Comparison of ENCODE assay signal across 9 mouse cellular contexts in the genomic region with DNA sequence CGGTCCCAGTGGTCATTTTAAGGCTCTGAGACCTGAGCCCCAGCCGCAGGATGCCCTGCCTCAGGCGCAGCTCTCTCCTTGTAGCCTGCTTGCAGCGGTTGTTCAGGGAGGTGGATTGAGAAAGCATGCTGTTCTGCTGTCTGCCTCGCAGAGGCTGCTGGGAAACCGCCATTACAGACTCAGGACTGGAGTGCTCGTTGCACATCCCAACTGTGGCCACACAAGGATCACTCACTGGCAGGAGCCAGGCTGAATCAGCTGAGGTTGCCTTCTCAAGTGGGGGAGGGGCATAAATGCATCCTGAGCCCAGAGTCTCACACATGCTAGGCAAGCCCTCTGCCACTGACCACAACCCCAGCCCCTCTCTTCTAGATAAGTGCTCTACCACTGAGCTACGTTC. TPM values are rescaled to one million over a fixed set of nuclear protein-coding genes. Genes with fewer than 3 reads are reported as not detected.
DNase-seq lines count a peak whose midpoint lies in the region; ATAC-seq and TF ChIP-seq lines count a peak whose summit lies in the region.
"Had no signal": no experiment of that assay in that cellular context is flagged by ENCODE, and none has a peak within 500 bp of the region (broad histone marks: within the 10 kb centered on the region; RNA-seq: fewer than 3 reads in every experiment).

No protein-coding gene starts in this region.

- H3K36me3 ChIP-seq in lung, postnatal 0 days (ENCODE audit: insufficient read depth, low read length), result no peaks in the 10 kb centered on the region
- peaks cover 21% of the 10 kb centered on the region for H3K36me3 ChIP-seq in limb, embryonic 12.5 days
- peaks cover 8% of the 10 kb centered on the region for H3K36me3 ChIP-seq in stomach, embryonic 15.5 days

- WGBS in lung, postnatal 0 days, result 51% methylated on average over 8 of the region's 8 CpGs
- 57% methylated on average over 8 of the region's 8 CpGs for WGBS in lung, adult 2 months
- WGBS in limb, embryonic 12.5 days, result 54% methylated on average over 8 of the region's 8 CpGs
- 58% methylated on average over 8 of the region's 8 CpGs for WGBS in stomach, embryonic 15.5 days

- TF ChIP-seq CTCF in lung, postnatal 0 days (IDR thresholded peaks at IDR 0.05), result no peak
- no peak for TF ChIP-seq CTCF in lung, adult 2 months (IDR thresholded peaks at IDR 0.05; ENCODE audit: insufficient read depth, low read length)

- no peak for TF ChIP-seq POLR2A in lung, adult 2 months (IDR thresholded peaks at IDR 0.05; ENCODE audit: borderline replicate concordance, extremely low read depth, low read depth, low read length)

- no peak overlapping the region for H3K27ac ChIP-seq in lung, postnatal 0 days (ENCODE audit: low read length)
- H3K27ac ChIP-seq in limb, embryonic 12.5 days, result peak overlapping the region; percentile 64
- H3K27ac ChIP-seq in stomach, embryonic 15.5 days, result peak overlapping the region; percentile 48; the same call in 1 of the 2 replicates

- no peak overlapping the region for H3K4me3 ChIP-seq in lung, postnatal 0 days (ENCODE audit: low read depth, low read length)
- H3K4me3 ChIP-seq in lung, adult 2 months (replicated peaks; ENCODE audit: extremely low read depth, low read depth, low read length), result no peak overlapping the region
- no peak overlapping the region for H3K4me3 ChIP-seq in limb, embryonic 12.5 days (replicated peaks)
- H3K4me3 ChIP-seq in stomach, embryonic 15.5 days (replicated peaks), result no peak overlapping the region

- peaks cover 9% of the 10 kb centered on the region for H3K4me1 ChIP-seq in lung, postnatal 0 days (ENCODE audit: insufficient read depth, low read depth, low read length)
- peaks cover 49% of the 10 kb centered on the region for H3K4me1 ChIP-seq in lung, adult 2 months (ENCODE audit: control insufficient read depth, insufficient read depth, low read length)
- H3K4me1 ChIP-seq in limb, embryonic 12.5 days (replicated peaks), result peaks cover 44% of the 10 kb centered on the region
- peaks cover 45% of the 10 kb centered on the region for H3K4me1 ChIP-seq in stomach, embryonic 15.5 days

- H3K9me3 ChIP-seq in lung, postnatal 0 days (ENCODE audit: low read length), result no peaks in the 10 kb centered on the region
- H3K9me3 ChIP-seq in limb, embryonic 12.5 days, result no peaks in the 10 kb centered on the region
- no peaks in the 10 kb centered on the region for H3K9me3 ChIP-seq in stomach, embryonic 15.5 days

- no peak overlapping the region for H3K9ac ChIP-seq in lung, postnatal 0 days (replicated peaks; ENCODE audit: low read depth)
- H3K9ac ChIP-seq in limb, embryonic 12.5 days (replicated peaks), result 0 out of 2 replicates have a peak overlapping the region, but pooled peaks have one; percentile 34
- no peak overlapping the region for H3K9ac ChIP-seq in stomach, embryonic 15.5 days

- TF ChIP-seq EP300 in lung, postnatal 0 days (IDR thresholded peaks at IDR 0.05), result no peak

- no peaks in the 10 kb centered on the region for H3K27me3 ChIP-seq in lung, postnatal 0 days (replicated peaks; ENCODE audit: insufficient read depth, low read length)
- no peaks in the 10 kb centered on the region for H3K27me3 ChIP-seq in limb, embryonic 12.5 days
- H3K27me3 ChIP-seq in stomach, embryonic 15.5 days (replicated peaks), result no peaks in the 10 kb centered on the region

- ATAC-seq in lung, postnatal 0 days, result no peak
- ATAC-seq in limb, embryonic 12.5 days (ENCODE audit: insufficient number of reproducible peaks, insufficient read depth, low FRiP score, low TSS enrichment, low read depth), result no peak
- ATAC-seq in stomach, embryonic 15.5 days (ENCODE audit: insufficient read depth, low FRiP score, low read depth), result no peak

- no peak overlapping the region for H3K4me2 ChIP-seq in lung, postnatal 0 days (replicated peaks; ENCODE audit: low read depth, low read length)
- no peak overlapping the region for H3K4me2 ChIP-seq in limb, embryonic 12.5 days
- no peak overlapping the region for H3K4me2 ChIP-seq in stomach, embryonic 15.5 days

- peak; percentile 33 for DNase-seq in adrenal gland, postnatal 10 days
- DNase-seq in adrenal gland, adult 18-20 months (ENCODE audit: low spot score in 2 of 2), result no peak
- peak; percentile 44 for DNase-seq in lung, postnatal 0 days (ENCODE audit: low spot score)
- no peak for DNase-seq in lung, adult 2 months
- DNase-seq in frontal cortex, adult 2 months (ENCODE audit: extremely low spot score in 1 of 2, low spot score in 1 of 2), result no peak
- no peak for DNase-seq in layer of hippocampus, postnatal 10 days (ENCODE audit: low spot score in 2 of 2)
- DNase-seq: thymus, postnatal 25 days had no signal

RNA-seq across cellular contexts. Expression of a gene that starts 18.0 kb away (rescaled TPM):
- total RNA-seq in adrenal gland, postnatal 10 days (2021), result 10 to 100 TPM; 14.0 to 18.9 TPM
- 10 to 100 TPM; 15.4 to 18.1 TPM for total RNA-seq in adrenal gland, adult 18-20 months (2021)
- polyA plus RNA-seq in lung, postnatal 0 days (2015; fragmentation: Nextera tagmentation; extraction: Ambion mirVana), result 6.2 and 7.2 TPM in 2 replicates
- polyA plus RNA-seq in lung, adult 2 months (2012; rRNA removed), result 50.6 and 66.2 TPM in 2 replicates
- polyA plus RNA-seq in limb, embryonic 12.5 days (2016; fragmentation: Nextera tagmentation; extraction: Ambion mirVana), result 8.8 and 9.2 TPM in 2 replicates
- 8.5 and 9.4 TPM in 2 replicates for polyA plus RNA-seq in stomach, embryonic 15.5 days (2015; fragmentation: Nextera tagmentation; extraction: Ambion mirVana)
- polyA plus RNA-seq in frontal cortex, adult 2 months (2012; rRNA removed), result 30.7 and 30.8 TPM in 2 replicates
- 10 to 100 TPM; 19.7 to 20.8 TPM for total RNA-seq in layer of hippocampus, postnatal 10 days (2021)

RNA-seq across cellular contexts. Expression of a gene that starts 44.4 kb away (rescaled TPM):
- 10 to 100 TPM; 22.9 to 23.6 TPM for total RNA-seq in adrenal gland, postnatal 10 days (2021)
- total RNA-seq in adrenal gland, adult 18-20 months (2021), result 10 to 100 TPM; 17.9 to 22.1 TPM
- 4.3 and 5.1 TPM in 2 replicates for polyA plus RNA-seq in lung, postnatal 0 days (2015; fragmentation: Nextera tagmentation; extraction: Ambion mirVana)
- 23.5 and 26.1 TPM in 2 replicates for polyA plus RNA-seq in lung, adult 2 months (2012; rRNA removed)
- 6.4 and 7.0 TPM in 2 replicates for polyA plus RNA-seq in limb, embryonic 12.5 days (2016; fragmentation: Nextera tagmentation; extraction: Ambion mirVana)
- 5.6 and 5.7 TPM in 2 replicates for polyA plus RNA-seq in stomach, embryonic 15.5 days (2015; fragmentation: Nextera tagmentation; extraction: Ambion mirVana)
- 19.1 and 19.2 TPM in 2 replicates for polyA plus RNA-seq in frontal cortex, adult 2 months (2012; rRNA removed)
- total RNA-seq in layer of hippocampus, postnatal 10 days (2021), result 10 to 100 TPM; 33.9 to 37.9 TPM

Comparison
In these comparisons a context has a peak if more than half of its experiments do, and no peak if none do; other contexts are left out.
1. DNase-seq: peak in adrenal gland, postnatal 10 days (single experiment) and lung, postnatal 0 days (single experiment); none in adrenal gland, adult 18-20 months (0 of 2), lung, adult 2 months (single experiment), frontal cortex, adult 2 months (0 of 2) and layer of hippocampus, postnatal 10 days (0 of 2).